ENCODE assay signal across 7 mouse cellular contexts in genomic region chr8:120821399-120822170, GRCm38 (mm10).
A peak's percentile ranks its signal among the peaks of the same experiment; 100 is the strongest.
DNase-seq lines count a peak whose midpoint lies in the region; ATAC-seq and TF ChIP-seq lines count a peak whose summit lies in the region.

No protein-coding gene starts in this region.

- TF ChIP-seq POLR2A in embryonic fibroblast, embryonic 13.5 days (IDR thresholded peaks at IDR 0.05; ENCODE audit: low read depth, low read length) = no peak

- no peak overlapping the region for H3K27ac ChIP-seq in midbrain, embryonic 11.5 days (ENCODE audit: low read depth, low read length)
- H3K27ac ChIP-seq in midbrain, embryonic 16.5 days (ENCODE audit: low read length) = no peak overlapping the region
- H3K27ac ChIP-seq in embryonic fibroblast, embryonic 13.5 days (ENCODE audit: insufficient read depth, low read length) = no peak overlapping the region

- H3K9me3 ChIP-seq in midbrain, embryonic 11.5 days (ENCODE audit: control insufficient read depth, low read length) = peaks cover 4% of the 10 kb centered on the region; the same call in 1 of the 2 replicates
- no peaks in the 10 kb centered on the region for H3K9me3 ChIP-seq in midbrain, embryonic 16.5 days (replicated peaks; ENCODE audit: control insufficient read depth, low read length, poor library complexity, severe bottlenecking)

- peak; percentile 91 for DNase-seq in midbrain, embryonic 11.5 days (ENCODE audit: low spot score, missing footprints)
- DNase-seq in adrenal gland, adult 2 months = peak; percentile 38
- DNase-seq in kidney, postnatal 25 days = peak; percentile 60 to 74
- peak; percentile 64 for DNase-seq in lung, postnatal 25 days (ENCODE audit: low spot score)
- DNase-seq in right cerebral cortex, postnatal 36 days (ENCODE audit: low spot score in 2 of 2) = peak; percentile 9 to 16

- no peaks in the 10 kb centered on the region for H3K4me1 ChIP-seq in midbrain, embryonic 11.5 days (ENCODE audit: control insufficient read depth, insufficient read depth, low read length)
- H3K4me1 ChIP-seq in midbrain, embryonic 16.5 days (ENCODE audit: control insufficient read depth, insufficient read depth, low read length) = no peaks in the 10 kb centered on the region
- H3K4me1 ChIP-seq in embryonic fibroblast, embryonic 13.5 days (ENCODE audit: control insufficient read depth, insufficient read depth, low read length) = no peaks in the 10 kb centered on the region

- no peak overlapping the region for H3K9ac ChIP-seq in midbrain, embryonic 11.5 days (ENCODE audit: low read length)
- H3K9ac ChIP-seq in midbrain, embryonic 16.5 days (ENCODE audit: low read depth, low read length) = no peak overlapping the region

- ATAC-seq in midbrain, embryonic 11.5 days (ENCODE audit: low FRiP score) = 0 out of 2 replicates have a peak, but pooled peaks have one; percentile 30
- no peak for ATAC-seq in midbrain, embryonic 16.5 days

- WGBS in midbrain, embryonic 11.5 days = 41% methylated on average over 9 of the region's 9 CpGs
- 39% methylated on average over 9 of the region's 9 CpGs for WGBS in midbrain, embryonic 16.5 days

- no peak overlapping the region for H3K4me2 ChIP-seq in midbrain, embryonic 11.5 days
- H3K4me2 ChIP-seq in midbrain, embryonic 16.5 days (ENCODE audit: low read length) = no peak overlapping the region

- H3K27me3 ChIP-seq in midbrain, embryonic 11.5 days (ENCODE audit: control insufficient read depth, insufficient read depth, low read length) = no peaks in the 10 kb centered on the region
- no peaks in the 10 kb centered on the region for H3K27me3 ChIP-seq in midbrain, embryonic 16.5 days (ENCODE audit: control insufficient read depth, insufficient read depth, low read depth, low read length)

- H3K36me3 ChIP-seq in midbrain, embryonic 11.5 days (ENCODE audit: control insufficient read depth, insufficient read depth, low read length) = no peaks in the 10 kb centered on the region
- no peaks in the 10 kb centered on the region for H3K36me3 ChIP-seq in midbrain, embryonic 16.5 days (ENCODE audit: control insufficient read depth, insufficient read depth, low read length)

- no peak overlapping the region for H3K4me3 ChIP-seq in midbrain, embryonic 11.5 days (ENCODE audit: low read depth, low read length)
- no peak overlapping the region for H3K4me3 ChIP-seq in midbrain, embryonic 16.5 days (ENCODE audit: low read depth, low read length)
- H3K4me3 ChIP-seq in embryonic fibroblast, embryonic 13.5 days (ENCODE audit: insufficient read depth, low read length) = no peak overlapping the region

- 0 out of 2 replicates have a peak, but pooled peaks have one; percentile 30 for TF ChIP-seq CTCF in embryonic fibroblast, embryonic 13.5 days (IDR thresholded peaks at IDR 0.05; ENCODE audit: borderline replicate concordance, insufficient read depth, low read length)

Comparison
In these comparisons a context has a peak if more than half of its experiments do, and no peak if none do; other contexts are left out.
1. DNase-seq: peak in every context shown above with its lines; median percentile 91 in midbrain, embryonic 11.5 days; 67 in kidney, postnatal 25 days; 64 in lung, postnatal 25 days; 38 in adrenal gland, adult 2 months; 12 in right cerebral cortex, postnatal 36 days.